Mouse (Mus musculus) spleen, adult 2 months (tissue): ENCODE measurements around the gene Akr1d1.

Source experiments
- CTCF ChIP-seq: fragments of 200-500 bp; IDR thresholded peaks from 2 replicates; pipeline ENCODE4 v1.5.1; 2011; ENCODE audit warnings: mild to moderate bottlenecking, inconsistent platforms; ENCODE audit not compliant: insufficient read depth, insufficient read length, insufficient replicate concordance; ENCODE audit errors: extremely low read depth
- POLR2A ChIP-seq: fragments of 200-500 bp; IDR thresholded peaks from 2 replicates; pipeline ENCODE4 v1.6.1; 2011; ENCODE audit warnings: low read depth, low read length, inconsistent platforms

DNA sequence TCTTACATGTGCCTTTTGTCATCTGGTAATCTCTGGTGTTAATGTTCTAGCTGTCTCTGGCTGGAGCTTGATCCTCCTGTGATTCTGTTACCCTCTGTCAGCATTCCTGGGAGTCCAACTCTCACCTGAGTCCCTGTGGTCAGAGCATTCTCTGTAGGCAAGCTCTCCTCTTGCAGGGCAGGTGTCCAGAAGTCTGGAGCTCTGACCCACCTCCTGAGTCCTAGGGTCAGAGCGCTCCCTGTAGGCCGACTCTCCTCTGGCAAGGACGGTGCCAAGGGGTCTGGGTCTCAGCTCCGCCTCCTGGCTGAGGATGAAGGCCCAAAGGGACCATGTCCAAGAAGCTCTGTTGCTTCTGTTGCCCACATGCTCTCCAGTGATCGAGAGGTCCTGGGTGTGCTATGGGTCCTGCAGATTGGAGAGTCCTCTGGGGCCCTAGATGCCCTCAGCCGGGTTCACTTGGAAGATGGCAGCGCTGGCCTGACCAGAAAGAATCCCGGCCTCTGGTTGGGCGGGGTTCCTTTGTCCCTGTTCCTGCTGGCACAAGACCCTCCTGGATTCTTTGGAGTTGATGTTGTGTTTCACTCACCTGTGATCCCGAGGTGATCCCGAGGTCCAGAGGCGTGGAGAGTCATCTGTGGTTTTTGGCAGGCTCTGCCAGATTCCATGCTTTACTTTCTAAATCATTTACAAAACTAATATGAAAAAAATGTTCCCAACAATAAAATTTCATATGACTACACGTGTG, 9.2 kb upstream of the Akr1d1 start:
- no peak for TF ChIP-seq POLR2A
- TF ChIP-seq CTCF, result no peak
